Mouse (Mus musculus) liver, embryonic 13.5 days (tissue): ENCODE data around the gene Shld2. TPM values are rescaled to one million over a fixed set of nuclear protein-coding genes. Genes with fewer than 3 reads are reported as not detected.

Source experiments
- ATAC-seq: fragments of 200-750 bp; cut with Nextera tagmentation; 2 replicates; pipeline ENCODE4 v1.8.0; 2017; ENCODE audit warnings: low read depth, mild to moderate bottlenecking, moderate number of reproducible peaks, moderate library complexity
- DNase-seq: peaks from one replicate; pipeline ENCODE4 v3.0.0; 2022
- H3K27ac ChIP-seq: fragments of 300-500 bp; sonication (generic); 2 replicates; pipeline ENCODE4 v1.5.1; 2015; ENCODE audit warnings: moderate library complexity, mild to moderate bottlenecking, inconsistent platforms
- H3K27me3 ChIP-seq: fragments of 300-500 bp; sonication (generic); 2 replicates; pipeline ENCODE4 v1.6.1; 2015; ENCODE audit warnings: mild to moderate bottlenecking, inconsistent platforms
- H3K36me3 ChIP-seq: fragments of 300-500 bp; sonication (generic); 2 replicates; pipeline ENCODE4 v1.6.1; 2015; ENCODE audit warnings: mild to moderate bottlenecking, inconsistent platforms
- H3K4me1 ChIP-seq: fragments of 300-500 bp; sonication (generic); replicated peaks from 2 replicates; pipeline ENCODE4 v1.6.1; 2015; ENCODE audit warnings: inconsistent platforms
- H3K4me2 ChIP-seq: fragments of 300-500 bp; sonication (generic); 2 replicates; pipeline ENCODE4 v1.6.1; 2015; ENCODE audit warnings: inconsistent platforms, mild to moderate bottlenecking, moderate library complexity
- H3K4me3 ChIP-seq: fragments of 300-500 bp; sonication (generic); replicated peaks from 2 replicates; pipeline ENCODE4 v1.5.1; 2015; ENCODE audit warnings: mild to moderate bottlenecking, inconsistent platforms
- H3K9ac ChIP-seq: fragments of 300-500 bp; sonication (generic); 2 replicates; pipeline ENCODE4 v1.6.1; 2015; ENCODE audit warnings: mild to moderate bottlenecking, inconsistent platforms
- H3K9me3 ChIP-seq: fragments of 300-500 bp; sonication (generic); replicated peaks from 2 replicates; pipeline ENCODE4 v1.6.1; 2016; ENCODE audit warnings: inconsistent platforms
- WGBS: fragments of 180-500 bp; shearing (Covaris S2); methylation state at CpG from one replicate; pipeline ENCODE4 v1.1.7; 2015; ENCODE audit not compliant: insufficient replicate concordance; 5-methylcytosine and 5-hydroxymethylcytosine counted together
- polyA plus RNA-seq: library from polyadenylated mRNA; unstranded; fragments of >200 nt; fragmentation: Nextera tagmentation; extraction: Ambion mirVana; gene quantifications from 2 replicates; pipeline ENCODE4 v1.2.1, GENCODE M21; 2015

The Shld2 gene
- polyA plus RNA-seq, 1 experiment from 2014 or later, result 7.2 TPM

DNA sequence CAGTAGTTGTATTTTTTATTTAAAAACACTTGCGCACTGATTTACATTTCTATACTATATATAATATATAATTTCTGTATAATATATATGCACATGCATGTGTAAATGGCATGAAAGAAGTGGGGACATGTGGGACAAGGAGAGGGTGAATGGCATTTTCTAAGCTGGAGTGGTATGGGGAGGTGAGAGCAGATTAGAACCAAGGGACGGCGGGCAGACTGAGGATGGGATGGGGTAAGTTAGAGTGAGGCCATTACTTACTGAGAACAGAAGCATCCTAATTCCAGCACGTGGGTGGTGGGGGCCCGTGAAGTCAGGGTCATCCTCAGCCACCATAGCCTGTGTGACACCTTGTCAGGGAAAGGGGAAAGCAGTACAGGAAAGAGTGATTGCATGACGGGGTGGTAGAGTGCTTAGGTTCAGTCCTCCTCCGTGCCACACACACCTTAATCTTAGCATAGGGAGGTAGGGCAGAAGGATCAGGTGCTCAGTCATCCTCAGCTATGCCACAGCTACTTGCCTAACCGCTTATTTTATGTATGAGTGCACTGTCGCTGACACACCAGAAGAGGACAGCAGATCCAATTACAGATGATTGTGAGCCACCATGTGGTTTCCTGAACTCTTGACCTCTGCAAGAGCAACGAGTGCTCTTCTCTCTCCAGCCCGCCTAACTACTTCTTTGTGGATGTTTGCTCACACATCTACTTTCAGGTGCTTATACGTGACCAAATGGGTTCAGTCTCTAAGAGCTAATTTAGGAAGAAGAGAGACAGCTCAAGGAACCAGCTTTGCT lies 35.7 kb upstream of the Shld2 start:
- H3K36me3 ChIP-seq, result peaks cover 30% of the 10 kb centered on the region
- no peaks in the 10 kb centered on the region for H3K4me1 ChIP-seq
- H3K9ac ChIP-seq, result no peak overlapping the region
- DNase-seq (no peak), ATAC-seq (peak; percentile 52)
- no peak overlapping the region for H3K4me2 ChIP-seq
- no peak overlapping the region for H3K4me3 ChIP-seq
- H3K9me3 ChIP-seq, result no peaks in the 10 kb centered on the region
- 53% methylated on average over 12 of the region's 12 CpGs for WGBS
- no peak overlapping the region for H3K27ac ChIP-seq
- H3K27me3 ChIP-seq, result no peaks in the 10 kb centered on the region

DNA sequence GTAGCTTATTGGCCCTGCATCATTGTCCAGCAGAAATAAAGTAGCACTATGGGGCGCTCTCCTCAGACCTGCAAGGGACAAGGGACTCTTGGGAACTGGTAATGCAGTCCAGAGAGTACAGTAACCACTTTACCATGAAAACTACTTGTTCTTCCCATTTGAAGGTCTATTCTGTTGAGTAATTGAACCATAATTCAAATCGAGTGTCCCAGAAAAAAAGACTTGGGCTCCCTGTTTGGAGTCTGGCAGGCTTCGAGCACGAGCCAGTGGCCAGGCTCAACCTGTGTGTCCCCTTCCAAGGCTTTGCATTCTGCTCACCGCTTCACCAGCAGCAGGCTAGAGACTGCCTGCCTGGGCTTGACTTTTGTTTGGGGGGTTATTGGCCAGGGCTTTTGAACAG lies 34.1 kb upstream of the Shld2 start:
- Histone ChIP-seq H3K9ac (no peak overlapping the region), H3K4me2 (no peak overlapping the region), H3K4me3 (no peak overlapping the region), H3K36me3 (peaks cover 41% of the 10 kb centered on the region), H3K9me3 (no peaks in the 10 kb centered on the region), H3K4me1 (no peaks in the 10 kb centered on the region), H3K27ac (no peak overlapping the region), H3K27me3 (no peaks in the 10 kb centered on the region)
- no peak for DNase-seq
- no peak for ATAC-seq
- WGBS, result 79% methylated on average over 5 of the region's 5 CpGs

DNA sequence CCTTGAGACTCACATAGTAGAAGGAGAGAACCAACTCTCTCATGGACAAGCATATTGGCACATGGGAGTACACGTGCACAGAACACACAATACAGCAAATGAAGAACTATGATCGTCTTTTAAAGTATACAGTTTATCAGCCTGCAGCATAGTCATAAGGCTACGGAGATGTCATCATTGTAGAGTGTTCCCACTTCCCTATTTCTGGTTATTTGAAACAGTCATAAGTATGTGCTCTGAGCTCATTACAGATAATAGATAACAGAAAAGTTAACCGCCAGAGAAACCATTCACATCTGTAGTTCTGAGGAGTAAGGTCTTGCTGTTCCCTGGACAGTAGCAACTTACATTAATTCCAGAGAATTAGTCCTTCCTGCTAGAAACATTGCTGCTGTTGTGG lies 32.8 kb upstream of the Shld2 start:
- DNase-seq (no peak), ATAC-seq (no peak)
- 35% methylated on average over 4 of the region's 4 CpGs for WGBS
- H3K4me2 ChIP-seq, result no peak overlapping the region
- H3K9me3 ChIP-seq, result no peaks in the 10 kb centered on the region
- no peak overlapping the region for H3K9ac ChIP-seq
- H3K27me3 ChIP-seq, result no peaks in the 10 kb centered on the region
- H3K27ac ChIP-seq, result no peak overlapping the region
- peaks cover 50% of the 10 kb centered on the region for H3K36me3 ChIP-seq
- H3K4me3 ChIP-seq, result no peak overlapping the region
- H3K4me1 ChIP-seq, result no peaks in the 10 kb centered on the region

DNA sequence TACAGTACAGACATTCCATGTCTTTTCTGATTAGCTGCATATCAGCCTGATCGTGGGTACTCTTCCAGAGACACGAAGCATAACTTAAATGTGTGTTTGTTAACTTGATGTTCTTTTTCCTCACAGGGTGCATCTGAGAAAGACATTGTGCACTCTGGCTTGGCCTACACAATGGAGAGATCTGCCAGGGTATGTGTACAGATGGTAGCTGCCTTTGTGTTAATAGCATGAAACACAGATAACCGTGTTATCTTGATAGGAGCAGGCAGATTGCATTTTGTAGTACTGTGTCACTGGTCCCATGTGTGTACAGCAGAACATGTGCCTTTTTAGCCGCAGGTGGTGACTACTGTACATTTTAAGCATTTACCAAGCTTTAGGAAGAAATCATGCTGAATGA lies 31.7 kb upstream of the Shld2 start:
- Histone ChIP-seq H3K27me3 (no peaks in the 10 kb centered on the region), H3K27ac (no peak overlapping the region), H3K9me3 (no peaks in the 10 kb centered on the region), H3K4me1 (no peaks in the 10 kb centered on the region), H3K4me3 (no peak overlapping the region), H3K4me2 (no peak overlapping the region), H3K36me3 (peaks cover 56% of the 10 kb centered on the region), H3K9ac (no peak overlapping the region)
- 69% methylated on average over 4 of the region's 4 CpGs for WGBS
- ATAC-seq (no peak), DNase-seq (no peak)

DNA sequence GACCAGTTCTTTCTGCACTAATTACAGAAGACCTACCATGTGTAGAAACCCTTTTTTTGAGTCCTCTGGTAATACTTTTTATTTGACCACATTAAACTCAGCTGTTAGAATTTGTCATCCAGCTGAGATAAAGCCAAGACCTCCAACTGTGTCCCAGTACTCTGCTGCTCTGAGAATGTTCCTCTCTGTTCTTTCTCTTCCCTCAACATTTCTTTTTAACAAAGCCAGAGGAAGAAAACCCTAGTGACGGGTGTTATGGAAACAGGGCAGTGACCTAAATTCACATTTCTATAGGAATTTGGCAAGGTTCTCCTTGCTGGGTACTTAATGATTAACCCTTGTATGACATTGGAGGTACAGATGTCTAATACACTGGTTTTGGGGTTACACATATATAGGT lies 29.2 kb upstream of the Shld2 start:
- ATAC-seq, result no peak
- Histone ChIP-seq H3K27ac (no peak overlapping the region), H3K9ac (no peak overlapping the region), H3K4me2 (no peak overlapping the region), H3K27me3 (no peaks in the 10 kb centered on the region), H3K4me1 (no peaks in the 10 kb centered on the region), H3K36me3 (peaks cover 80% of the 10 kb centered on the region), H3K9me3 (no peaks in the 10 kb centered on the region), H3K4me3 (no peak overlapping the region)
- WGBS, result 63% methylated on average over 1 of the region's 1 CpGs
- no peak for DNase-seq

DNA sequence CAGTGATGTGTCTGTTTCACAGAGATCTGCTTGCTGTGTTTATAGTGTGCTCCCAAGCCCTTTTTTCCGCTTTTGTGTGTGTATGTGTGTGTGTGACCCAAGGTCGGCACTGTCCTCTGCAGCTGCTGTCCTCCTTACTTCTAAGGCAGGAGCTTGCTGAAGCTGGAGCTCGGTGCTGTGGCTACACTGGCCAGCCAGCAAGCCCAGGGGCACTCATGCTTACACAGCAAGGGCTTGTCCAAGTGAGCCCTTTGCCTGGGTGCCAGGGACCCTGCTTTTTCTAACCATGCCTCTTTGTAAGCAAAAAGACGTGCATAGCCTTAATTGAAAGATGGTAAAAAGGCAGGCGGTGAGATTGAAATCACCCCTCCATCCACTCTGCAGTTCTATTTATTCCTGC lies 22.2 kb upstream of the Shld2 start:
- DNase-seq, result no peak

DNA sequence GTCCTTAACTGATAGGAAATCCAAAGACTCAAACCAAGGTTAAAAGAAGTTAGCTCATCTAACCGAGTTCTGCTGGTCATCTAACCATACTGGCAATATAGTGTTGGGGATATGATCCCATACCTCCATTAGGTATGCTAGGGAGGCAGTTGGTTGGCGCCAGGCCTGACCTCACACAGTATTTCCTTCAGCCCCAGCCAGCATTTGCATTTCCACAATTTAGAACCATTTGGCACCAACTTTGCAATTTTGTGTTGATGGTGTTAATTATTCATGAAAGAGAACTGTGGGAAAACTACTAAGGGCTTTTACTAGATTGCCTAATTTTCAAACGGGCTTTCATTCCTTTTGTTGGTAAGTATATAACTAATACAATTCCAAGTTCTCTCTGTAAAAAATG lies 21.6 kb upstream of the Shld2 start:
- WGBS, result 69% methylated on average over 3 of the region's 3 CpGs
- DNase-seq (no peak), ATAC-seq (no peak)
- Histone ChIP-seq H3K9ac (no peak overlapping the region), H3K4me3 (no peak overlapping the region), H3K27ac (no peak overlapping the region), H3K4me1 (peaks cover 7% of the 10 kb centered on the region; the same call in 1 of the 2 replicates), H3K36me3 (peaks cover 67% of the 10 kb centered on the region), H3K4me2 (no peak overlapping the region), H3K27me3 (no peaks in the 10 kb centered on the region), H3K9me3 (no peaks in the 10 kb centered on the region)

More for the DNA sequence above, 22.2 kb upstream of the Shld2 start:
- 0 out of 2 replicates have a peak, but pooled peaks cover 5% of the 10 kb centered on the region for H3K4me1 ChIP-seq
- H3K27ac ChIP-seq, result no peak overlapping the region
- WGBS, result 75% methylated on average over 5 of the region's 5 CpGs
- no peak overlapping the region for H3K4me2 ChIP-seq
- no peaks in the 10 kb centered on the region for H3K27me3 ChIP-seq
- peaks cover 68% of the 10 kb centered on the region for H3K36me3 ChIP-seq
- no peak for ATAC-seq
- no peak overlapping the region for H3K9ac ChIP-seq
- no peak overlapping the region for H3K4me3 ChIP-seq
- no peaks in the 10 kb centered on the region for H3K9me3 ChIP-seq

DNA sequence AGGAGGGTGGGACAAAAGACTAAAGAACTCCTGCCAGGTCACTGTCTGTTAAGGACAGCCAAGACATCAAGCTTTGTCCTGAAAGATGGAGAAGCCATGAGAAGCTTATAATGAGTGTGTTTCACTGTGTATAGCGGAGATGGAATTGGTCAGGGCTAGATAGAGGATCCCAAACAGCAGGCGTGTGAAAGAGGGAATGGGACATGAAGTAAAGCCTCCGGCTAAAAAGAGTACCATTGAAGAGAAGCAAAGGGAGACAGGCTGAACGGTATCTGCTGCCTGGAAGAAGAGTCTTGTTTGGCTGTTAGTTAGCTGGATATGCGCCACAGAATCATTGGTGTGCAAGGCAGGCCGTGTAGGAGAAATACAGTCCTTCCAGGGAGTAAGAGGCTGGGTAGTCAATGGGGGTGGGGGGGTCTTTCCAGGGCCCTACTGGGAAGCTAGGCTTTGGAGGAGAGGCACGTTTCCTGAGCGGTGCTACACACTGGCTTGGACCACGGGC lies 20.4 kb upstream of the Shld2 start:
- Histone ChIP-seq H3K9me3 (no peaks in the 10 kb centered on the region), H3K4me3 (no peak overlapping the region), H3K27me3 (no peaks in the 10 kb centered on the region), H3K4me2 (no peak overlapping the region), H3K27ac (no peak overlapping the region), H3K4me1 (peaks cover 10% of the 10 kb centered on the region; the same call in 1 of the 2 replicates), H3K36me3 (peaks cover 63% of the 10 kb centered on the region), H3K9ac (no peak overlapping the region)
- DNase-seq, result no peak
- ATAC-seq, result no peak
- WGBS, result 70% methylated on average over 9 of the region's 9 CpGs

DNA sequence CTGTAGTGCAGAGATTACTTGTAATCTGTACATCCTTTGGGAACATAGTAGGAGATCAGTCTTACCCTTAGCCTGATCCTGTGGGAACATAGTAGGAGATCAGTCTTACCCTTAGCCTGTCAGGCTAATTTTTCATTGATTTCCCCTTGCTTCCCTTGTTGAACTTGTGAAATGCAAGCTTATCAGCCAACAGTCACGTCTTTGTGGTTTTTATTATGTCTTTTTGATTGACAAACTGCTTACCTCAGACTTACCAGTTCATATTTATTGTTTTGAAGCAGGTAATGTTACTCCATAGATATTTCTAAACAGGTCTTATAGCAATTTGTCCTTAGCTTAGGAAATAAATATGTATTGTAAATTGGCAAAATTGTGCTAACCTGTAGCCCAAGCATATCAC lies 17.3 kb upstream of the Shld2 start:
- ATAC-seq, result no peak
- Histone ChIP-seq H3K27me3 (no peaks in the 10 kb centered on the region), H3K27ac (no peak overlapping the region), H3K4me3 (no peak overlapping the region), H3K9me3 (no peaks in the 10 kb centered on the region), H3K4me2 (no peak overlapping the region), H3K36me3 (peaks cover 60% of the 10 kb centered on the region), H3K9ac (no peak overlapping the region), H3K4me1 (peaks cover 10% of the 10 kb centered on the region; the same call in 1 of the 2 replicates)
- DNase-seq, result no peak
- WGBS, result 17% methylated on average over 1 of the region's 1 CpGs

DNA sequence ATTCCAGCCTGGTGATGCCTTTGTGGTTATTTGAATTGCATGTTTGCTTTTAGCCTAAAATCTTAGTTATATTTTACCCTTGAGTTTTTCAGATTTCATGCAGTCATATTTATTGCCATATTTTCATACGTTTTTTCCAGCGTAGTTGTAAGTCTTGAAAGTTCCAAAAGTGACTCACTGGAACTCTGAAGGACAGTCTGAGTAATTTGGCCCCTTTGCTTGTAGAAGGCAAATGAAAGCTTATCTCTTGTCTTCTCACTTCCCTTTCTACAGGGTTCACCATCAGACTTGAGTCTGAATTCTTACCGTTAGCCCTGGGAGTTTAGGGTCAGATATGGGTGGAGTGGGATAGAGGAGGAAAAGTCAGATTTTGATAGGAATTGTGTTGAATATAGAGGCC lies 16.3 kb upstream of the Shld2 start:
- Histone ChIP-seq H3K9me3 (no peaks in the 10 kb centered on the region), H3K27ac (no peak overlapping the region), H3K4me3 (no peak overlapping the region), H3K36me3 (peaks cover 58% of the 10 kb centered on the region), H3K4me1 (peaks cover 10% of the 10 kb centered on the region; the same call in 1 of the 2 replicates), H3K9ac (no peak overlapping the region), H3K4me2 (no peak overlapping the region), H3K27me3 (no peaks in the 10 kb centered on the region)
- ATAC-seq (no peak), DNase-seq (no peak)
- WGBS, result 51% methylated on average over 3 of the region's 3 CpGs

DNA sequence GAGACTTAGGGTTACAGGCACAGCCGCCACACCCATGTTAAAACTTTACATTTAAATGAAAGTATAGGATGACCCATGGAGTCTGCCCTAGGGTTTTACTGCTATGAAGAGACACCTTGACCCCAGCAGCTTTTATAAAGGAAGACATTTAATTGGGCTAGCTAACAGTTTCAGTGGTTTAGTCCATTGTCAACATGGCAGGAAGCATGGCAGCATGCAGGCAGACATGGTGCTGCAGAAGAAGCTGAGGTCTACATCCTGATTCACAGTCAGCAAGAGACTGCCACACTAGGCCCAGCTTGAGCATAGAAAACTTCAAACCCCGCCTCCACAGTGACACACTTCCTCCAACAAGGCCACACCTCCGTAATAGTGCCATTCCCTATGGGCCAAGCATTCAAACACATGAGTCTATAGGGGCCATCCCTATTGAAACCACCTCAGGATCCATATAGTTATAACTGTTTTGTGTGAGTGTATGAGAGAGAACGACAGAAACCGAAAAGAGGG lies 13.3 kb upstream of the Shld2 start:
- DNase-seq, result no peak
- Histone ChIP-seq H3K9ac (no peak overlapping the region), H3K9me3 (no peaks in the 10 kb centered on the region), H3K4me1 (peaks cover 9% of the 10 kb centered on the region; the same call in 1 of the 2 replicates), H3K4me2 (no peak overlapping the region), H3K27me3 (no peaks in the 10 kb centered on the region), H3K4me3 (no peak overlapping the region), H3K27ac (no peak overlapping the region), H3K36me3 (peaks cover 50% of the 10 kb centered on the region)
- 73% methylated on average over 5 of the region's 5 CpGs for WGBS
- ATAC-seq, result no peak

DNA sequence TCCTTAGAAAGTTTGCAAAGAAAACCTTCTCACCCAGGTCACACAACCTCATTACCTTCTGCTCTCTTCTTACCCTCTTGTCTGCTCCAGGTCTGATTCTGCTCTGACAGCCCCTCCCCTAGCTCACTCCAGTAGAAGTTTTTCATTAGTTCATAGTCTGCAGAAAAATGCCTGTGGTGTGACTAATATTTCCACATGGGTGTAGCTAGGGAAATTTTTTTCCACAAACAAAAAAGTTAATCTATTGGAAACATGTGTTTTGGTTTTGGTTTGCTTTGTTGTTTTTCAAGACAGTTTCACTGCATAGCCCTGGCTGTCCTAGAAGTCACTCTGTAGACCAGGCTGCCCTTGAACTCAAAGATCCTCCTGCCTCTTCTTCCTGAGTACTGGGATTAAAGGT lies 7.8 kb upstream of the Shld2 start:
- H3K27me3 ChIP-seq, result no peaks in the 10 kb centered on the region
- H3K4me1 ChIP-seq, result 0 out of 2 replicates have a peak, but pooled peaks cover 5% of the 10 kb centered on the region
- DNase-seq (no peak), ATAC-seq (no peak)
- no peak overlapping the region for H3K4me3 ChIP-seq
- H3K4me2 ChIP-seq, result no peak overlapping the region
- H3K27ac ChIP-seq, result no peak overlapping the region
- H3K36me3 ChIP-seq, result peaks cover 23% of the 10 kb centered on the region
- H3K9ac ChIP-seq, result no peak overlapping the region
- H3K9me3 ChIP-seq, result no peaks in the 10 kb centered on the region
